Mouse (Mus musculus): Measurements from ENCODE around the gene Myh7b.

DNA sequence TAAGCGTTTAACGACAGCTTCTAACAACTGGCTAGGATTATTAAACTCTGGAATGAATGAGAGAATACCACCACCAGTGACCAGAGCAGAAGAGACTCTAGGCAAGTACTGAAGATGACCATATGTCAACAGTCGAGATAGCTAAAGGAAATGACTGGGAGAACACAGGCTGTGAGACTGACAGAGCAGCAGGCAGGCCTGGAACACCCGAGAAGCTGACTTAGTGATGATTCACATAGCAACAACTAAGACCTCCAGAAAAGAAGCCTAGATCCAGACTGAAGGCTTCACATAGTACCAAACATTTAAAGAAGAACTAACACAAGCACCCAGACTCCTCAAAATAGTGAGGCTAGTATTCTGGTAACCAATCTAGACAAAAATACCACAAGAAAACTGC, 64.1 kb downstream of the Myh7b start:
- TF ChIP-seq CTCF (IDR thresholded peaks at IDR 0.05) (no peak), EP300 (IDR thresholded peaks at IDR 0.05) (no peak)

All from lung, postnatal 0 days (tissue).